Mouse (Mus musculus): ENCODE data around the gene Ap4b1. TPM values are rescaled to one million over a fixed set of nuclear protein-coding genes. Genes with fewer than 3 reads are reported as not detected.
A peak's percentile ranks its signal among the peaks of the same experiment; 100 is the strongest.

The Ap4b1 gene
- polyA plus RNA-seq, 1 experiment from 2014 or later: 21.0 TPM

DNA sequence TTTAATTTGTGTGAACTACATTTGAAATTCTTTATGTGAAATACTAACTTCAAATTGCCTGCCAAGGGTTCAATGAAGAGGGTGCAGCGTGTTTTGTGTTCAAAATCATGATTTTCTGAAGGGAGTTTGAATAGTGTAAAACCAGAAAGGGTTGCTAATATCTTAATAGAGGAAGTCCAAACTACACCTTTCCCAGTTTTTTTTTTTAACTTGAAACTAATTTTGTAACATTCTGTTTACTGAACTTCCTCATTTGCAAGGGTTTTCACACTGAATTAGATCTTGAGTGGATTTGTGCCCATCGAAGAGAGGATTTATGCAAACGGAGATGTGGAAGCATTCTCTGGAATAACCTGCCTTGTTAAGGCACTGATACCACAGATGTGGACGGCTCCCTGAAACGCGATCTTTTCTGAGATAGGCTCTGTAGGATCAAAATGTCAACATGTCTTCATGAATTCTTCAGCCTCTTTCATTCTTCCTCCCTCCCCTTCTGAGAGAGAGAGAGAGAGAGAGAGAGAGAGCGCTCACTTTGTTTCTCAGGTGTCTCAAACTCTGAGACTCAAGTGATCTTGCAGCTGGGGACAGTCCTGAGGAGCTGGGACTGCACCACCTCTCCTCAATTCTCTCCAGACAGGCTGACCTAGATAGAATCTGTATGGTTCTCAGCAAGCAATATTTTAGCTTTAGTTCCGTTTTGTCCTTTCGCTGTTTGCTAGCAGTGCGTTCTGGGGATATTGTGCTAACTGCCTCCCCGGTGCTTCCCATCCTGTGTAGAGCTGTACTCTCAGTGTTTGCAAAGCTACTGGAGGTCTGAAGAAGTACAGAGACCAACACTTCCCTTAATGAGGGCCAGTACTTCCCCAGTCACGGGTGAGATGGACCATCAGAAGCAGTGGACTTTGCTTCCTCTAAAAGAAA is 49.8 kb downstream of the Ap4b1 start, which contains the start of gene Ptpn22:
Ptpn22 (plus strand) TSS at position 915 of the 921 bp plus-strand sequence.
- WGBS: 53% methylated on average over 12 of the region's 12 CpGs
- Histone ChIP-seq H3K4me1 (no peaks in the 10 kb centered on the region), H3K27ac (0 out of 2 replicates have a peak within 1 kb of the TSS, but pooled peaks have one; percentile 29), H3K4me3 (no peak within 1 kb of the TSS), H3K9me3 (no peaks in the 10 kb centered on the region), H3K36me3 (no peaks in the 10 kb centered on the region), H3K27me3 (no peaks in the 10 kb centered on the region), H3K9ac (no peak within 1 kb of the TSS), H3K4me2 (no peak within 1 kb of the TSS; the same call in 1 of the 2 replicates)
- no peak for ATAC-seq (ENCODE audit: borderline replicate concordance, extremely low read depth, low FRiP score, low TSS enrichment)

DNA sequence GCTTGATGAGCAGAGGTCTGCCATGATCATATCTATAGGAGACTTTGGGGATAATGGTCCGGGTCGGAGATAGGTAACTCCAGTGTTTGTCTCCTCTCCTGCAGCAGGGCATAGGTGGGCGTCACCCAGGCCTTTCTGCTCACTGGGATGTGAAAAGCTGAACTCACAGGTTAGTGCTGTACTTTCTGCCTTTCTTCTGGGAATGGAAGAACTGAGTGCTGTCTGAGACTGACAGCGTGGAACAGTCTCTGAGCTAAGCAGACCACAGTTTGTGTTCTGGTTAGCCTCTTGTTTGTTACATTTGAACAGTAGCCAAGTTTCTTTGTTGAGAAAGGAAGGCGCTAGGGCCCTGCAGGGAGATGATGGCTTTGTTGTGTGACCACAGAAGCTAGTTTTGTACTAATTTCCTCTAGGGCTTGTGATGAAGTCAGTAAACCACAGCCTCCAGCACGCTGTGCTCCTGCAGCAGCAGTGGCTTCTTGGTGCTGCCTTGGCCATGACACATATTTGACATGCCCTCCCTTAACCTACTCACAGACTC is 50.6 kb downstream of the Ap4b1 start:
- no peaks in the 10 kb centered on the region for H3K9me3 ChIP-seq
- no peak overlapping the region for H3K4me3 ChIP-seq
- ATAC-seq (ENCODE audit: borderline replicate concordance, extremely low read depth, low FRiP score, low TSS enrichment): no peak; the same call in 1 of the 2 replicates
- no peak overlapping the region for H3K4me2 ChIP-seq
- no peak overlapping the region for H3K9ac ChIP-seq
- 0 out of 2 replicates have a peak overlapping the region, but pooled peaks have one; percentile 29 for H3K27ac ChIP-seq
- 58% methylated on average over 6 of the region's 6 CpGs for WGBS
- no peaks in the 10 kb centered on the region for H3K27me3 ChIP-seq
- no peaks in the 10 kb centered on the region for H3K36me3 ChIP-seq
- no peaks in the 10 kb centered on the region for H3K4me1 ChIP-seq

DNA sequence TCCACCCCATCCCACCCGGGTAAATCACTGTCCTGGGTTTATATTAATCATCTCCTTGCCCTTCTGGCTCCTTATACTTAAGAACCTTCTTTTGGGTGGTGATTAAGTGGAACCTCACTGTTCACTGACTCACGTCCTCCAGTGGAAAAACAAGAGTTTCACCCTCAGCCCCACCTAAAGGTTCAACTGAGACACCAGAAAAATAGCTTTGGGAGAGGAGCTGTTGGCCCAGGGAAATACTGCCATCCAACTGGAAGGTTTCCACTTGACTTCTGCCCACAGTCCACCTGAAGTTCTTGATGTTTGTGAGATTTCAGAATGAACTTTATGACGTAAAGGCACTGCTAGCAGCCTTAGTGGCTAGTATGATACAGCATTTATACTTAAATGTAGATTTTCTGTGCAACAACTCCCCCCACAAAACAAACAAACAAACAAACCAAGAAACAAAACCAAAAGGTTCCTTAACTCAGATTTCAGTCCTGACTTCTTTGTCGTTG is 53.5 kb downstream of the Ap4b1 start:
- Histone ChIP-seq H3K4me2 (no peak overlapping the region), H3K36me3 (no peaks in the 10 kb centered on the region), H3K27me3 (no peaks in the 10 kb centered on the region), H3K9ac (no peak overlapping the region), H3K4me1 (no peaks in the 10 kb centered on the region), H3K4me3 (no peak overlapping the region), H3K9me3 (no peaks in the 10 kb centered on the region), H3K27ac (no peak overlapping the region)
- 70% methylated on average over 4 of the region's 4 CpGs for WGBS
- no peak for ATAC-seq (ENCODE audit: borderline replicate concordance, extremely low read depth, low FRiP score, low TSS enrichment)

DNA sequence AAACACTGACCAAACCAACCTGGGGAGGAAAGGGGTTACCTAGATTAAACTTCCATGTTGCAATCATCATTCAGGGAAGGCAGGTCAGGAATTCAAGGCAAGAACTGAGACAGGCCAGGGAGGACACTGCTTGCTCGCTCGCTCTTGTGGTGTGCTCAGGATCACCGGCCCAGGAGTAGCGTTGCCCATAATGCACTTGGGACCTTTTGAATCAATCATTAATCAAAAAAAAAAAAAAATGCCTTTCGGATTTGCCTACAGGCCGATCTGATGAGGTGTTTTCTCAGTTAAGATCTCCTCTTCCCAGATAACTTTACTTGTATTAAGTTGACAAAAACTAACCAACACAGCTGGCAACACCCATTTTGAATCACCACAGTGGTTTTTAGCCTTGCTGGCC is 54.9 kb downstream of the Ap4b1 start:
- Histone ChIP-seq H3K27me3 (no peaks in the 10 kb centered on the region), H3K9ac (no peak overlapping the region), H3K4me3 (no peak overlapping the region), H3K36me3 (no peaks in the 10 kb centered on the region), H3K27ac (no peak overlapping the region), H3K4me2 (no peak overlapping the region), H3K9me3 (no peaks in the 10 kb centered on the region), H3K4me1 (no peaks in the 10 kb centered on the region)
- ATAC-seq (ENCODE audit: borderline replicate concordance, extremely low read depth, low FRiP score, low TSS enrichment): no peak
- 74% methylated on average over 6 of the region's 6 CpGs for WGBS

DNA sequence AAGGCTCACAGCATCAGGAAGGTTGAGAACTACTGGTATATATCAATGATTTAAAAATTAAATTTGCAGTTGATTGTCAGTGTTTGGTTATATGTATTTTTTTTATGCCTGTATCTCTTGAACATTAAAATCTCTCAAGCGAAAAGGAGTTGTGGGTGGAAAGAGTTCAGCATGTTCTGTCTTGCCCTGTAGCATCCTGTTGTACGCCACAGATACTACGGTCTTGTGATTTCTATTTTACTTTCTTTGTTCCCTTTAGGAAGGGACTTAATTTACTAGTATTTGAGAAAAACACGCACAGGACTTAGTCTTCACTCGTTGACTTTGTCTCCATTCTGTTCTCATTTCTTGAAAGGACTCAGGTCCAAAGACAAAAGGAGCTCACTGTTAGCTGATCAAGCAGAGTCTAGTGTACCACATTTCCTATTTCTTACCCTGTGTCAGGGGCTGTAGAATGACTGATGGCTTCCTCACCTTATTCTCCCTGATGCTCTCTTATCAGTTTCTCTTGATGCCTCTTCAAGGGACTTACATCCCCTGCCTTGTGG is 58.2 kb downstream of the Ap4b1 start:
- Histone ChIP-seq H3K4me1 (no peaks in the 10 kb centered on the region), H3K9me3 (no peaks in the 10 kb centered on the region), H3K9ac (no peak overlapping the region), H3K4me2 (no peak overlapping the region), H3K27me3 (no peaks in the 10 kb centered on the region), H3K4me3 (no peak overlapping the region), H3K36me3 (no peaks in the 10 kb centered on the region), H3K27ac (no peak overlapping the region)
- no peak for ATAC-seq (ENCODE audit: borderline replicate concordance, extremely low read depth, low FRiP score, low TSS enrichment)
- 86% methylated on average over 5 of the region's 5 CpGs for WGBS

DNA sequence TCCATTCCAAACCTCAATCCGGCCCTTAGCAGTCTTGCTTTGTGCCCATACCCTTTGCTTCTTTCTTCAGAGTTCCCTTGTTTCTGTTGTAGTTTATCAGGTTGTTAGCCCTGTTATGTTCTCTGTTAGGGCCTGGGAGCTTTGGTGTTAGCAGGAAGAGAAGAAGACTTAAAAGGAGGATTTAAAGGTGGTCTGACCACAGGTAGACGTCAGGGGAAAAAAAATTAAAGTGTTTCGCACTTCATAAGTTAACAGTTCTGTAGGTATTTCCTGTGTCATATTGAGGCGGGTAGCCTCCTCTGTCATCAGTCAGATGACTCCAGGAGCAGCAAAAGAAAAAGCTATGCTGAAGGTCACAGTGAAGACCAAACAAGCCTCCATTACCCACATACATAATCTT is 58.7 kb downstream of the Ap4b1 start:
- 67% methylated on average over 4 of the region's 4 CpGs for WGBS
- Histone ChIP-seq H3K9ac (no peak overlapping the region), H3K27me3 (no peaks in the 10 kb centered on the region), H3K4me1 (no peaks in the 10 kb centered on the region), H3K9me3 (no peaks in the 10 kb centered on the region), H3K4me2 (no peak overlapping the region), H3K4me3 (no peak overlapping the region), H3K36me3 (no peaks in the 10 kb centered on the region), H3K27ac (no peak overlapping the region)
- ATAC-seq (ENCODE audit: borderline replicate concordance, extremely low read depth, low FRiP score, low TSS enrichment): no peak

Other genes starting within 250 kb of the Ap4b1 start
- gene Syt6, start 234.3 kb upstream of the Ap4b1 start, polyA plus RNA-seq (2015; fragmentation: Nextera tagmentation; extraction: Ambion mirVana): 0.51 and 0.59 TPM in 2 replicates
- gene Atg4a-ps, start 163.5 kb upstream of the Ap4b1 start, polyA plus RNA-seq (2015; fragmentation: Nextera tagmentation; extraction: Ambion mirVana): 0.14 and 0.18 TPM in 2 replicates
- gene Olfml3, start 71.5 kb upstream of the Ap4b1 start, polyA plus RNA-seq (2015; fragmentation: Nextera tagmentation; extraction: Ambion mirVana): 80.4 and 80.7 TPM in 2 replicates
- gene Gm10964, start 70.2 kb upstream of the Ap4b1 start, polyA plus RNA-seq (2015; fragmentation: Nextera tagmentation; extraction: Ambion mirVana): not detected in 2 replicates
- 11.0 and 11.6 TPM in 2 replicates for gene Hipk1, start 18.0 kb upstream of the Ap4b1 start, polyA plus RNA-seq (2015; fragmentation: Nextera tagmentation; extraction: Ambion mirVana)
- 30.5 and 31.2 TPM in 2 replicates for gene Dclre1b, start 76 bp upstream of the Ap4b1 start, polyA plus RNA-seq (2015; fragmentation: Nextera tagmentation; extraction: Ambion mirVana)
- 0.24 and 0.35 TPM in 2 replicates for gene Gm43064, start 53 bp downstream of the Ap4b1 start, polyA plus RNA-seq (2015; fragmentation: Nextera tagmentation; extraction: Ambion mirVana)
- gene Bcl2l15, start 23.1 kb downstream of the Ap4b1 start, polyA plus RNA-seq (2015; fragmentation: Nextera tagmentation; extraction: Ambion mirVana): 0.09 TPM in 1 of 2 replicates, not detected in the other
- 1.0 and 2.5 TPM in 2 replicates for gene Ptpn22, start 50.3 kb downstream of the Ap4b1 start, polyA plus RNA-seq (2015; fragmentation: Nextera tagmentation; extraction: Ambion mirVana)
- gene Rsbn1, start 104.6 kb downstream of the Ap4b1 start, polyA plus RNA-seq (2015; fragmentation: Nextera tagmentation; extraction: Ambion mirVana): 10.1 and 10.2 TPM in 2 replicates
- 25.0 and 29.2 TPM in 2 replicates for gene Phtf1, start 158.6 kb downstream of the Ap4b1 start, polyA plus RNA-seq (2015; fragmentation: Nextera tagmentation; extraction: Ambion mirVana)